Mouse (Mus musculus) lung, postnatal 36 days (tissue): ENCODE data around the gene Mier1.
A peak's percentile ranks its signal among the peaks of the same experiment; 100 is the strongest.
"Not testable (repeated sequence)": the region's sequence is repeated elsewhere in the genome, so short reads cannot be mapped to it uniquely, and the experiment has no call there.

ENCODE experiments used
- DNase-seq: peaks from one replicate; pipeline ENCODE4 v3.0.0; 2022; ENCODE audit warnings: mixed read lengths

Mier1 gene

GRCm38 (mm10) chr4:103114184-103115111 lies at the start of gene Mier1, which contains the start of gene Wdr78:
Mier1 (plus strand) TSS chr4:103114390.
Wdr78 (minus strand) TSS chr4:103114555.
- peak; percentile 97 for DNase-seq

GRCm38 (mm10) chr4:103064421-103064820 lies 49.8 kb upstream of the Mier1 start:
- no peak for DNase-seq

DNA sequence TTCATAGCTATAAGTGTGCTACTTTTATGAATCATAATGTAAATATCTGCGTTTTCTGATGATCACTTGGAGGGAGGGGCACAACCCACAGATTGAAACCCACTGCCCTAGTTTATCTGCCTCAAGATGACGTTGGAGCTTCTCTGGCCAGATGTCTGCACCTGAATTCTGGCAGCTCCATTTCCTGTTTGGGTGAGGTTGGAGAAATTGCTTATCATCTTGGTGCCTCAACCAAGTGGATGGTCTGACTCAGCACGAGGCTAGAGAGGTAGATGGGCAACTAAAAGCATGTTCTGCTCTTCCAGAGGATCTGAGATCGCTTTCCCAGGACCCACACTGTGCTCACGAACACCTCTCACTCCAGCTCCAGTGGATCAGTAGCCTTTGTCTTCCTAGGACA lies 49.2 kb upstream of the Mier1 start:
- no peak for DNase-seq

GRCm38 (mm10) chr4:103067906-103068655 lies 46.1 kb upstream of the Mier1 start:
- DNase-seq: no peak

DNA sequence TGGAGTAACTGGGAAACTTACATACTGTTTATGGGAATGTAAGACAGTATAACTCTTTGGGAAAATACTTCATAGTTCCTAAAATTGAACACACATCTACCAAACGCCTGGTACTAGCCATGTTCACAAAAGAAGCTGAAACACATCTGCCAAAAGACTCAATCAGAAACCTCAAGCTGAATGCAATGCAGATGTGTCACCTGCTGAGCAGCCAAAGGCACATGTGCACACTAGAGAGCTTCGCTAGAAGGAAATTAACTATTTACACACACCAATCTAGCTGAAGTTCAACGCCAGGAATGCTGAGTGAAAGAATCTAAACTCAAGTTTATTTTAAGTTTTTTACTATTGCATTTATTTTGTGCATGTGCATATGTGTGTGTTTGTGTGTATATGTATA lies 43.6 kb upstream of the Mier1 start:
- DNase-seq: no peak

DNA sequence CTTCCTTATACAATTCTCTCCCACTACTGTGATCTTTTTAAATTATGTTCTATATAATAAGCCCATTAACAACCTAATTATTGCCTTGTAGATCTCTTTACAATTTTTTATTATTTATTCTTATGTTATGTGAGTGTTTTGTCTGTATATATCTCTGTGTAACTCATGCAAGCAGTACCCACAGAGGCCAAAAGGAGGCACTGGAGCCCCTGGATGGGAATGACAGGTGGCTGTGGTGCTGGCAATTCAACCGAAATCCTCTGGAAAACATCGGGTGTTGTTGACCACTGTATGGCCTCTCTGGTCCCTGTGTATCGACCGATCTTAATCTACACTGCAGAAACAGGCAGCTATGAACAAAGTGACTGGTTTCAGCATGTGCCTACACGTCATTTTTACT lies 29.0 kb upstream of the Mier1 start:
- no peak for DNase-seq

GRCm38 (mm10) chr4:103095921-103096320 lies 18.3 kb upstream of the Mier1 start:
- no peak for DNase-seq

GRCm38 (mm10) chr4:103098532-103098931 lies 15.7 kb upstream of the Mier1 start:
- no peak for DNase-seq

DNA sequence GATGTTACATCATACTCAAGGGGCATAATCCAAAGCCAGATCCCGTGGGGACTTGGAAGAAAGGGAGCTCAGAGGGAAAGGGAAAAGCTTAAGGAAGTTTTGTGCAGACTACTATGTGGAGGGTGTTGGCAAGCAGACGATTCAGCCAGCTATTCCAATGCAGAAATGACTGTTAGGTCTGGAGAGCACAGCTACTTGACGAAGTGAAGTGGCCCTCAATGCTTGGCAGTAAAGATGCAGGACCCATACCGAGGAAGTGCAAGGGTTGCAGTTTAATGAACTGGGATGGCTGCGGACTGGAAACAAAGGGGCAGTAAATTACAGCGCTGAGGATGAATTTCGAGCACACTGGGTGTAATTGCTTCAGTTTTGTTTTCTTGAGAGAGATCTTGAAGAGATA lies 1.5 kb upstream of the Mier1 start:
- peak; percentile 87 for DNase-seq

GRCm38 (mm10) chr4:103113402-103113801 lies 788 bp upstream of the Mier1 start:
- DNase-seq: no peak

GRCm38 (mm10) chr4:103118888-103119228 lies 4.7 kb downstream of the Mier1 start:
- no peak for DNase-seq

GRCm38 (mm10) chr4:103119229-103120027 lies 5.2 kb downstream of the Mier1 start:
- DNase-seq: peak; percentile 81

GRCm38 (mm10) chr4:103120028-103120384 lies 5.8 kb downstream of the Mier1 start:
- DNase-seq: no peak

DNA sequence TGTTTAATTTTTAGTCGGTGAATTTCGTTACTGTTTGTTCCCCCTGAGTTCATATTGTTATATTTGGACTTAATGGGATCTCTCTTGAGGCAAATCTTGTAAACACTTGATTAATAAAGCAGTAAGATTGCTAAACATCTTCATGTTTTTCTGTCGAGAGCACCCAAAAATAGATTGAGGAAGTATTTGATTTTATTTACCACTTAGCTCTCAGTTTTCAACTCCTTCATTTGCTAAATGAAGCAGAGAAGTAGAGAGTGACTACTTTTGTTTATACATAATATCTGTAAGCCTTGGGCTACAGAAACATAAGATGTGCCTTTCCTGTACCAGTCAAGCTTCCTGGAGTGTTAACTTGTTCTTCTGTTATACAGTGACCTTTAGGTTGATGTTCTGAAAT lies 6.2 kb downstream of the Mier1 start:
- no peak for DNase-seq

GRCm38 (mm10) chr4:103120874-103121389 lies 6.7 kb downstream of the Mier1 start:
- no peak for DNase-seq

GRCm38 (mm10) chr4:103123086-103123485 lies 8.9 kb downstream of the Mier1 start:
- peak; percentile 23 for DNase-seq

DNA sequence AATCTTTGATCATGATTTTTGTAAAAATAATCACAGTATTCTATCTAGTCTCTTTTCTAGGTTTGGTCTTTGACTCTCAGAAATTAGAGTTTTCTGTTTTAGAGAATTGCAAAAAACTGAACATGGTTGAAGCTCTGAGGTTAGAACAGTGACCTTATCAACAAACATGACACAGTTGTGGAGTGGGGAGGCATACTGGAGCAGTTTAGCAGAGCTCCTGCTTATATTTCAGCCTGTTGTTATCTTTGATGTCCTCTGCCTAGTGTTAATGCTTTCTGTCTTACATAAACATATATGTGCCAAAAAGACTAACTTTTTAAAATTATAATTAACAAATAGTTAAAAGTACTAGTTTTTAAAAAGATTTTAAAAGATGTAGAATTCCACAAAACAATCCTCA lies 9.4 kb downstream of the Mier1 start:
- DNase-seq: no peak

DNA sequence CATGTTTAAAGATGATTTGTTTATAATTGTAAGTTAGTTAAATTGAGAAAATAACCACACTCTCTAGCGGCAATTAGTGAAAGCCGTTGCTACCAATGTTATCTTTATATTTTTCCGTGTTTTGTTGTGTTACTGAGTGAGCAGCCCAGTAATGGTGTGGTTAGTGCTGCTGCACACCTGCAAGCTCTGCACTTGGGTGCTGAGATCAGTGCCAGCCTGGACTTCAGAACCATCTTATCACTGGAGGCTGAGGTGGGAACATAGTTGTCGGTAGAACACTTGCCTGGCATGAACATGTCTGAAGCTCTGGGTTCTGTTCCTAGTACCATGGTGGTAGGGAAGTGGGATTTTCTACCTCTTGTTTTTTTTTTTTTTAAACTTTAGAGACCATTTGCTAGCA lies 12.3 kb downstream of the Mier1 start:
- DNase-seq: no peak

DNA sequence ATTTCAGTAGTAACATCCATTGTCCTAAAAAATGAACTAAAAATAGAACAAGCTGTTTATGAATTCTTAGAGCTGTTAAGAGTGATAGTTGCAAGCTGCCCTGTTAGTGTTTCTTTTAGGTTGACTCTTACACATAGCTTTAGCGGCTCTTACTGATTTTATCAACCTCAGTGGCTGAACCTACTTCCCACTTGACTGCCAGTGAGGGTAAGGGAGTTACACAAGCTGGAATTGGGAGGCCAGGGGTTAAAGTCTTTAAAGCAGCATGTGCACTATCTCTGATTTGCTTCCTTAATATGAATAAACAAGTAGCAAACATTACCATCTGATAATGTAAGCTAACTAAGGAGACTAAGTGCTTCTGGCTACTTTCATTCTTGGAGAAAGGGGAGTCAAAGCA lies 22.8 kb downstream of the Mier1 start:
- no peak for DNase-seq

- DNase-seq: peak; percentile 92
These were observed 32.1 kb downstream of the Mier1 start for GRCm38 (mm10) chr4:103146339-103146738.

GRCm38 (mm10) chr4:103151946-103152345 lies 37.8 kb downstream of the Mier1 start:
- DNase-seq: no peak

DNA sequence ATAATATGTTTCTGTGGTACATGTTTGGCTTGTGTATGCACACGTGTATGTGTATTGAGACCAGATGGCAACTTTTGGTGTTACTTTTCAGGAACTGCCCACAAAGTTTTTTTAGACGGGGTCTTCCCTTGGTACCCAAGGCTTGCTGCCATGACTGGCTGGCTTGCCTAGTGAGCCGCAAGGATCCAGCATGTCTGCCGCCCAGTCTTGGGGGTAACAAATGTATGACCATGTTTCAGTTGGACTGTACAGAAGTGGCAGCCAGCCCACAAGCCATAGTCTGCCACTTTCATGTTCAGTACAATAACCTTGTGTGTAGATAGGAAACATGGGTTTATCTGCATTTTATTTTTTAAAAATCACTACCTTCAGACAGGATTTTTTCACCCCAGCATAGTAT lies 44.6 kb downstream of the Mier1 start:
- DNase-seq: no peak

DNA sequence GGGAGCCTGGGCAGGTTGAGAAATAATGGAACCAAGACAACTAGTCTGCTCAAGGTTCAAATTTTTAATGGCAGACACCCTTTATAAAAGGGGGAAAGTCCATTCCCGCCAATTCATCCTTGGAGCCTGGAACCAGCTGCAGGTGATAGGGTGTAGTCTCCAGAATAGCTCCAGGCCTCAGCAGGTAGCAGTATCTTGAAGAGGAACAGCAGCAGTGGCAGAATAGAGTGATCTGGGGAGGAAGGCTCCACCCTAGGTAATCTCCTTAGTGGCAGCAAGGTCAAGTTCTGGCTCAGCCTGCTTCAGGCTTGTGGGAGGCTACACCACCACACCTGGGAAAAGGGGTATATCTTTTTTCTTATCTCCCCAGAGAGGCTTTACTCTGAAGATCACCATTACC lies 52.0 kb downstream of the Mier1 start:
- not testable (repeated sequence) for DNase-seq
